Mouse (Mus musculus): ENCODE results near the gene Uprt. TPM values are rescaled to one million over a fixed set of nuclear protein-coding genes. Genes with fewer than 3 reads are reported as not detected.

The Uprt gene
- total RNA-seq (2018; cell fraction: chromatin; rRNA removed): 10 to 100 TPM in 14 of 26 experiments, 1 to 10 TPM in 12; 3.1 to 21.7 (median 10.6) TPM
- 10 to 100 TPM; 17.0 to 28.4 (median 23.4) TPM for total RNA-seq (2018; cell fraction: cytosol; rRNA removed)
- total RNA-seq (2018; cell fraction: nucleus; rRNA removed): 10 to 100 TPM in 23 of 26 experiments, 1 to 10 TPM in 3; 7.6 to 42.8 (median 18.4) TPM
- 7.0 to 17.1 TPM (median 12.5 TPM) in 3 replicates for polyA plus RNA-seq (2018)

GRCm38 (mm10) chrX:104482572-104483443 is at the start of gene Uprt:
TSS of gene Uprt (plus strand) at chrX:104482818.
- 20% methylated on average over 31 of the region's 34 CpGs for WGBS (ENCODE audit: missing documents)
- H3K79me2 ChIP-seq (ENCODE audit: inconsistent target): peaks cover 41% of the 10 kb centered on the region
- H3K27ac ChIP-seq: peak within 1 kb of the TSS; percentile 63
- H3K36me3 ChIP-seq (ENCODE audit: inconsistent target): no peaks in the 10 kb centered on the region
- peak within 1 kb of the TSS; percentile 66 for H3K4me3 ChIP-seq (ENCODE audit: inconsistent target)

- no peak overlapping the region for H3K4me3 ChIP-seq (ENCODE audit: inconsistent target)
- 50% methylated on average over 1 of the region's 1 CpGs for WGBS (ENCODE audit: missing documents)
- no peak overlapping the region for H3K27ac ChIP-seq
- no peaks in the 10 kb centered on the region for H3K36me3 ChIP-seq (ENCODE audit: inconsistent target)
- no peaks in the 10 kb centered on the region for H3K79me2 ChIP-seq (ENCODE audit: inconsistent target)
Observed at GRCm38 (mm10) chrX:104433456-104433855, 49.2 kb upstream of the Uprt start.

- H3K27ac ChIP-seq: no peak overlapping the region
Observed at GRCm38 (mm10) chrX:104452433-104452832, 30.2 kb upstream of the Uprt start.

GRCm38 (mm10) chrX:104461755-104462154 is 20.9 kb upstream of the Uprt start:
- H3K36me3 ChIP-seq (ENCODE audit: inconsistent target): no peaks in the 10 kb centered on the region
- H3K79me2 ChIP-seq (ENCODE audit: inconsistent target): no peaks in the 10 kb centered on the region
- H3K27ac ChIP-seq: no peak overlapping the region
- no peak overlapping the region for H3K4me3 ChIP-seq (ENCODE audit: inconsistent target)
- 87% methylated on average over 2 of the region's 2 CpGs for WGBS (ENCODE audit: missing documents)

More at GRCm38 (mm10) chrX:104452433-104452832, 30.2 kb upstream of the Uprt start:
- H3K4me3 ChIP-seq (ENCODE audit: inconsistent target): no peak overlapping the region
- no peaks in the 10 kb centered on the region for H3K36me3 ChIP-seq (ENCODE audit: inconsistent target)
- H3K79me2 ChIP-seq (ENCODE audit: inconsistent target): no peaks in the 10 kb centered on the region
- 25% methylated on average over 1 of the region's 1 CpGs for WGBS (ENCODE audit: missing documents)

- Histone ChIP-seq H3K4me3 (ENCODE audit: inconsistent target) (no peak overlapping the region), H3K36me3 (ENCODE audit: inconsistent target) (no peaks in the 10 kb centered on the region), H3K79me2 (ENCODE audit: inconsistent target) (no peaks in the 10 kb centered on the region), H3K27ac (no peak overlapping the region)
- WGBS (ENCODE audit: missing documents): 80% methylated on average over 5 of the region's 6 CpGs
Observed at GRCm38 (mm10) chrX:104464376-104464775, 18.2 kb upstream of the Uprt start.

- Histone ChIP-seq H3K79me2 (ENCODE audit: inconsistent target) (no peaks in the 10 kb centered on the region; the same call in 1 of the 2 replicates), H3K27ac (no peak overlapping the region), H3K4me3 (ENCODE audit: inconsistent target) (no peak overlapping the region), H3K36me3 (ENCODE audit: inconsistent target) (no peaks in the 10 kb centered on the region)
- 54% methylated on average over 2 of the region's 2 CpGs for WGBS (ENCODE audit: missing documents)
Observed at GRCm38 (mm10) chrX:104478041-104478440, 4.6 kb upstream of the Uprt start.

- Histone ChIP-seq H3K4me3 (ENCODE audit: inconsistent target) (peak overlapping the region; percentile 66), H3K36me3 (ENCODE audit: inconsistent target) (no peaks in the 10 kb centered on the region), H3K27ac (peak overlapping the region; percentile 63), H3K79me2 (ENCODE audit: inconsistent target) (peaks cover 42% of the 10 kb centered on the region)
- 42% methylated on average over 5 of the region's 6 CpGs for WGBS (ENCODE audit: missing documents)
Observed at GRCm38 (mm10) chrX:104483444-104483808, 808 bp downstream of the Uprt start.

GRCm38 (mm10) chrX:104485596-104485995 is 3.0 kb downstream of the Uprt start:
- Histone ChIP-seq H3K27ac (no peak overlapping the region), H3K36me3 (ENCODE audit: inconsistent target) (no peaks in the 10 kb centered on the region), H3K79me2 (ENCODE audit: inconsistent target) (peaks cover 64% of the 10 kb centered on the region), H3K4me3 (ENCODE audit: inconsistent target) (no peak overlapping the region)
- WGBS (ENCODE audit: missing documents): 80% methylated on average over 2 of the region's 2 CpGs

GRCm38 (mm10) chrX:104488036-104488435 is 5.4 kb downstream of the Uprt start:
- no peaks in the 10 kb centered on the region for H3K36me3 ChIP-seq (ENCODE audit: inconsistent target)
- peaks cover 88% of the 10 kb centered on the region for H3K79me2 ChIP-seq (ENCODE audit: inconsistent target)
- H3K4me3 ChIP-seq (ENCODE audit: inconsistent target): no peak overlapping the region
- WGBS (ENCODE audit: missing documents): 22% methylated on average over 2 of the region's 3 CpGs
- peak overlapping the region; percentile 70 for H3K27ac ChIP-seq

- no peak overlapping the region; the same call in 1 of the 2 replicates for H3K4me3 ChIP-seq (ENCODE audit: inconsistent target)
- WGBS (ENCODE audit: missing documents): 36% methylated on average over 4 of the region's 4 CpGs
Observed at GRCm38 (mm10) chrX:104488870-104489467, 6.4 kb downstream of the Uprt start.

GRCm38 (mm10) chrX:104489626-104490355 is 7.2 kb downstream of the Uprt start:
- Histone ChIP-seq H3K4me3 (ENCODE audit: inconsistent target) (no peak overlapping the region), H3K27ac (no peak overlapping the region), H3K36me3 (ENCODE audit: inconsistent target) (no peaks in the 10 kb centered on the region), H3K79me2 (ENCODE audit: inconsistent target) (peaks cover 88% of the 10 kb centered on the region)
- whole genome bisulfite sequencing (ENCODE audit: missing documents): 81% methylated on average over 4 of the region's 4 CpGs

More at GRCm38 (mm10) chrX:104488870-104489467, 6.4 kb downstream of the Uprt start:
- Histone ChIP-seq H3K79me2 (ENCODE audit: inconsistent target) (peaks cover 89% of the 10 kb centered on the region), H3K36me3 (ENCODE audit: inconsistent target) (no peaks in the 10 kb centered on the region), H3K27ac (peak overlapping the region; percentile 70)

GRCm38 (mm10) chrX:104501765-104502164 is 19.1 kb downstream of the Uprt start:
- H3K4me3 ChIP-seq (ENCODE audit: inconsistent target): no peak overlapping the region
- no peaks in the 10 kb centered on the region; the same call in 1 of the 2 replicates for H3K79me2 ChIP-seq (ENCODE audit: inconsistent target)
- no peak overlapping the region for H3K27ac ChIP-seq
- WGBS (ENCODE audit: missing documents): 84% methylated on average over 4 of the region's 5 CpGs
- 0 out of 2 replicates have a peak, but pooled peaks cover 5% of the 10 kb centered on the region for H3K36me3 ChIP-seq (ENCODE audit: inconsistent target)

GRCm38 (mm10) chrX:104542635-104543034 is 60.0 kb downstream of the Uprt start:
- Histone ChIP-seq H3K36me3 (ENCODE audit: inconsistent target) (no peaks in the 10 kb centered on the region), H3K27ac (no peak overlapping the region), H3K79me2 (ENCODE audit: inconsistent target) (no peaks in the 10 kb centered on the region), H3K4me3 (ENCODE audit: inconsistent target) (no peak overlapping the region)
- 88% methylated on average over 4 of the region's 4 CpGs for WGBS (ENCODE audit: missing documents)

GRCm38 (mm10) chrX:104543919-104544595 is 61.4 kb downstream of the Uprt start:
- no peak overlapping the region for H3K4me3 ChIP-seq (ENCODE audit: inconsistent target)
- no peaks in the 10 kb centered on the region for H3K36me3 ChIP-seq (ENCODE audit: inconsistent target)
- H3K27ac ChIP-seq: no peak overlapping the region
- no peaks in the 10 kb centered on the region for H3K79me2 ChIP-seq (ENCODE audit: inconsistent target)
- WGBS (ENCODE audit: missing documents): 87% methylated on average over 4 of the region's 4 CpGs
